Mouse (Mus musculus): ENCODE measurements at regions not wholly inside any gene's neighbourhood (a gene's known extent, or its start where the extent isn't known, plus 50 kb on each side); places are given as distances from the start of the nearest gene placed in this dataset.

- no peak for DNase-seq
These were observed 916.3 kb downstream of the Rps29 start for GRCm38 (mm10) chr12:68242683-68243082.

- DNase-seq = no peak
These were observed 927.2 kb downstream of the Rps29 start for GRCm38 (mm10) chr12:68231803-68232202.

- no peak for DNase-seq
These were observed 941.9 kb downstream of the Rps29 start for GRCm38 (mm10) chr12:68217091-68217490.

GRCm38 (mm10) chr12:68208302-68208701 lies 950.7 kb downstream of the Rps29 start:
- DNase-seq = no peak

- no peak for DNase-seq
These were observed 961.5 kb upstream of the Mdga2 start for GRCm38 (mm10) chr12:68183858-68184257.

GRCm38 (mm10) chr12:68161317-68161716 lies 939.0 kb upstream of the Mdga2 start:
- no peak for DNase-seq

- DNase-seq = peak; percentile 14
These were observed 925.7 kb upstream of the Mdga2 start for GRCm38 (mm10) chr12:68148066-68148465.

GRCm38 (mm10) chr12:68139831-68140230 lies 917.5 kb upstream of the Mdga2 start:
- DNase-seq = no peak

GRCm38 (mm10) chr12:68131776-68132175 lies 909.4 kb upstream of the Mdga2 start:
- DNase-seq = no peak

- no peak for DNase-seq
These were observed 893.4 kb upstream of the Mdga2 start for GRCm38 (mm10) chr12:68115762-68116161.
